Mouse (Mus musculus) adrenal gland, adult 2 months (tissue): ENCODE results near the gene Akr1c14. TPM values are rescaled to one million over a fixed set of nuclear protein-coding genes. Genes with fewer than 3 reads are reported as not detected.
"Not testable (repeated sequence)": the region's sequence is repeated elsewhere in the genome, so short reads cannot be mapped to it uniquely, and the experiment has no call there.

ENCODE experiments used
- DNase-seq: peaks from one replicate; pipeline ENCODE4 v3.0.0; 2021
- long read RNA-seq: library from polyadenylated mRNA; stranded (forward); transcript quantifications from one replicate; pipeline ENCODE4 v2.0.0, GENCODE M21; 2021
- polyA plus RNA-seq: library from polyadenylated mRNA; depleted of rRNA; stranded (reverse); fragments of >200 nt; gene quantifications from 2 replicates; pipeline ENCODE4 v1.2.3, GENCODE M21; 2012; rRNA removed
- total RNA-seq, 2 experiments: library from RNA; stranded (reverse); gene quantifications; 2 replicates each; pipeline ENCODE4 v1.2.3; 2021

The Akr1c14 gene
- total RNA-seq (1 to 10 TPM in 1 of 2 experiments, under 1 TPM in 1; 0.69 to 2.4 TPM), polyA plus RNA-seq (0.04 and 0.07 TPM in 2 replicates)
- long read RNA-seq, result 0 reads

DNA sequence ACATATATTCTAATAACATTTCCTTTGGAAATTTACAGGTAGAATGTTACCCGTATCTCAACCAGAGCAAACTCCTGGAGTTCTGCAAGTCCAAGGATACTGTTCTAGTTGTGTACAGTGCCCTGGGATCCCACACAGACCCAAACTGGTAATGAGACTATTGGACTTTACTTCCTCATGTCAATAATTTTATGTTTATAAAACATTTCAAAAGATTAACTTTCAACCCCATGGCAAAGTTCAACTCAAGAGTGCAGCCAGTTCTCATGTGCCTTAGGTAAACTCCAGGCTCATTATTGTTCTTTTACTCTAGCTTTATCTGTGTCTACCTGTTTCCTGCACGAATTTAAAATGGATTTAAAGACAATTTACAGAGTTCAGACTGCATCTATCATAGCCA is at the start of gene Akr1c14:
TSS of gene Akr1c14 (plus strand) at position 293 of the 400 bp plus-strand sequence.
- no peak for DNase-seq

DNA sequence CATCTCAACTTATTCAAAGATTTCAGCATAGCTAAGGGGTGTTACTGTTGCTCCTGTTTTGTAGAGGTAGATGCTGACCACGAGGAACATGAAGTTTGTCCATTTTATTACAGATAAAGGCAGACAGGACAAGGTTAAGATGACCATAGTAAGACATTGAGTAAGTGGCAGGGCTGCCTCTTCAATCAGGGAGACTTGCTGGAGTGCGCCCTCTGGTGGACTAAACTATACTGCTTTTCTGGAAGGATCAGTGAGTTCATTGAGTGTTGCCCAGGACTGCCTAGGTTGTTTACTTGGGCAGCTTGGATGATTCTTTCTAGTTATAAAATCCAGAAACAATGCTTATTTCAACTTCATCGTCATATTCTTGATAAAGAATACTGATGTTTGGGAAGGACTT is 47.1 kb upstream of the Akr1c14 start:
- DNase-seq, result peak; percentile 78

DNA sequence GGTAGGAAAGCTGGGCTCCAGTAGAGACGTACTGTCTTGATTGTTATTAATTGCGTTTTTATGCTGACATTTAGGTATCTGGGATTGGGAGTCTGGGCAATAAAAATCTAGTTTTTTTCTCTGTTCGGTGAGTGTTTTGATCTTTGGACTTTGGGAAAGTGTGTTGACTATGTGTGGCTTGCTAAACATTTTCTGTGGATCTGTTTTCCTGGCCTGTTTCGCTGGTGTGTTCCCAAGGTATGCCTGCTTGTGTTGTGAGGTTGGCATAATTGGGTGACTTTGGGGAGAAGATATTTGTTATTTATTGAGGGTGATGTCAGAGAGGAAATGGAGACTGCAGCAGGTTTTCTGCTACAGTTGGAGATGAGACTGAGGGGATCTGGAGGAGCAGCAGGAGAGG is 38.0 kb upstream of the Akr1c14 start:
- DNase-seq, result no peak

DNA sequence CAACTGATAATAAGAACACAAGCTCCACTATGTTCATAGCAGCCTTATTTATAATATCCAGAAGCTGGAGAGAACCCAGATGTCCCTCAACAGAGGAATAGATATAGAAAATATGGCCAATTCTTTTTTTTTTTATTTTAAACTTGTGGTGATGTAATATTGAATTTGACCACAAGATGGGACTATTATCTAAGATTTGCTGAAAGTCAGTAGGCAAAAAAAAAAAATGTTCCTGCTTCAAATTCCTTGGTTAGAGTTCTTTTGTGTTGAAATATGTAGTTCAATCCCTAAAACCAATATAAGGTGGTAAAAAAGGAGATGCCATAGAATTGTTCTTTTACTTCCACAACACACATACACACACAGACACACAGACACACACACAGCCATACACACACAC is 35.0 kb upstream of the Akr1c14 start:
- DNase-seq, result no peak

DNA sequence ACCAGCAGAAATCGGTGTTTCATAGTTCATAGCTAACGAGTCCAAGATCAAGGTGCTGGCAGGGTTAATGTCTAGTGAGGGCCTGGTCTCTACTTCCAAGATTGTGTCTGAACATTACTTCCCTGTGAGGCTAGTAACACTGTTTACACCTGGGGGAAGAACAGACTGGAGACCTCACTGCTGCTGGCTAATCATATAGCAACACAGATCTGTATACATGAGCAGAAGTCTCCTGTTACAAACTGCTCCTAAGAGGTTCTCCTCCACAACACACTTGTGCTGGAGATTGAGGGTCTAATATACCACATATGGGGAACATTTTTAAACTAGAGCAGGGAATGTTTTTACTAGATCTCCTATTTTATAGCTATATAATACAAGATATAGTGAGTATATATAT is 18.9 kb upstream of the Akr1c14 start:
- no peak for DNase-seq

DNA sequence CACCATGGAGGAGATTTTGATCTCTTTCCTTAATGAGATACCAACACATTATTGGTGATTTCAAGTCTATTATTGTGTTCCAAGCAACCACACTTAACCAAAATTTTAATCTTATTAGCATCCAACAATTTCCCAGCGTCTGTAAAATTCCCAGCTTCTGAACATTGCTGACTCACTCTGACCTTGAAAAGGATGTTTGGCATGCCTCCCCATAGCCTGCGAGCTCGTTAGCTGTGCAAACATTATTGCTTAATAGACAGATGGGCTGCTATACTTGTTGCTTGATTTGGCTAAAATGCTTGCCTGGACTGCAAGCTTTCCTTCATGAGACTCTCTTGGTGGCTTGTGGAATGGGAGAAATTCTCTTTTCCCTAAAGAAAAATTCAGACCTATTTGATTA is 16.3 kb upstream of the Akr1c14 start:
- peak; percentile 76 for DNase-seq

DNA sequence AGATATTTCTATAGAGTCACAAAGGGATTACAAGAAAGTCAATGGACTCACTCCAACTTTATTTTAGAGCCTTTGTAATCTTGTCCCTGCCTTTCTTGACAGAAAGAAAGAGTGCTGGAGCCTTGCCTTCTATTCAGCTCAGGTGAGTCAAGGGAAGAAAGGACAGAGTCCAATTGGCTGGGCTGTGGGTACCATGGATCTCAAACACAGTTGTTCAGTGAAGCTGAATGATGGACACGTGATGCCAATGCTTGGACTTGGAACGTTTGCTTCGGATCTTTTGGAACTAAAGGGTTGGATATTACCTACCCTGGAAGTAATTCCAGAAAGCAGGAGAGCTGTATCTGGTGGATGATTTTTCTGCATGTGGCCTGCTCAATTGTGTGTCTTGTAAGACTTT is 13.8 kb upstream of the Akr1c14 start:
- no peak for DNase-seq

DNA sequence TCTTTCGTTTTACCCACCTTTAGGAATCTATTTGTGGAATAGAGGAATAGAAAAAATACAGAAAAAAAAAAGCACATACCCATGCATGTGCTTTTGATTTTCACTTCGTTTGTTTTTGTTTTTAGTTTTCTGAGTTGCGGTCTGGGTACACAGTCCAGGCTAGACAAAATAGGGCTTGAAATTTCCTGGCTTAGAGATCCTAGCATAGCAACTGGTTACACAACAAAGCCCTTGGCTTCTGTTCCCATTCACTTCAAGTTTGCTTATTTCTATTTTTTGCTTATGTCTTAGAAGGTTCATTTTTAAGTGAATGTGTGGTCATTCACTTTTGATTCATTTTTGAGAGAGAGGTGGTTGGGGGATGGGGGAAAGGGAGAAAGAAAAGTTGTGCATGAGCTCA is 2.7 kb upstream of the Akr1c14 start:
- no peak for DNase-seq

DNA sequence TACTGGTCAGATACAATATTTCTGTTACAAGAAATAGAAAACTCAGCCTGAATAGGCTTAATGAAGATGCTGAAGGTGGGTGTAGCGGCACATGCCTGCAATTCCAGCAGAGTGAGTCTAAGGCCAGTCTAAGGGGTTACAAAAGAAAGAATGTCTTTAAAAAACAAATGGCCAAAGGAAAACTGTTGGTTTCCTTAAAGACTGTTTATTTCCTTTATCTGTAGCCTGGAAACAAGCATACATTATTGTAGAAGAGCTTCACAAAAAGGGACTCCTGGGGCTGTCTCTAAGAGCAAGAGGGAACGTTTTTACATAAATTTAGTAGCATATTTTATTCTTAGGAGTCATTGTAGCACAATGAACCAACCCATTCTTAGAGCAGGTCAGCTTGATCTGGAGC is 2.0 kb upstream of the Akr1c14 start:
- no peak for DNase-seq

DNA sequence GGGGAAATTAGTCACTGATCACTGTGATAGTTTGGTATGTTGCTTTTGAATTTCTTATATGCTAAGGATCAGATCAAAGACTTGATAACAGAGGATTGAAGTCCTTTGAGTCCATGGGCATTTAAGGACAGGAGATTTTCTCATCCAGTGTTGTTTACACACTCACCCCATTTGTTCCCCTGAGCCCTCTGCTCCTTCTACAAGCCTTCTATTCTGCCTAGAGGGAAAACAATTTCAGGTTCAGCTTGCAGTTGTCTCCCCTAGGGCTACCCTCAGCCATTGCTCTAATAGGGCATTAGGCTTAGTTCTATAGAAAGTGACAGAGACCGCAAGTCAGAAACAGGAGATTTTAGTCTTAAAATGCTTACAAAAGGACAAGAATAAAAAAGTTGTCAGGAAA is 585 bp upstream of the Akr1c14 start:
- DNase-seq, result no peak

DNA sequence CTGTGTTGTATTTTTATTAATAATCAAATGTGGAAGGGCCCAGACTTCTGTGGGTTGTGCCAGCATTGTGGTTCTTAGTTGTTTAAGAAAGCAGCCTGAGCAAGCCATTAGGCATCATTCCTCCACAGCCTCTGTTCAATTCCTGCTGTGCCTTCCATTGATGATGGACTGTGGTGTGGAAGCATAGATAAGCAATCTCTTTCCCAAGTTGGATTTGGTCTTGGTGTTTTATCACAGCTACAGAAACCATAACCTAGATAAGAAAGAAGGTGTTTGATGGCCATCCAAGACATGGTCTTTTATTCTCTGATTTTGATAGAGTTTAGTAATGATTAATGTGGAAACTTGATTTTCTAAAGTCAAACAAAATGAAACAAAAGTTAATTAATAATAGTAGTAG is 844 bp downstream of the Akr1c14 start:
- DNase-seq, result no peak

DNA sequence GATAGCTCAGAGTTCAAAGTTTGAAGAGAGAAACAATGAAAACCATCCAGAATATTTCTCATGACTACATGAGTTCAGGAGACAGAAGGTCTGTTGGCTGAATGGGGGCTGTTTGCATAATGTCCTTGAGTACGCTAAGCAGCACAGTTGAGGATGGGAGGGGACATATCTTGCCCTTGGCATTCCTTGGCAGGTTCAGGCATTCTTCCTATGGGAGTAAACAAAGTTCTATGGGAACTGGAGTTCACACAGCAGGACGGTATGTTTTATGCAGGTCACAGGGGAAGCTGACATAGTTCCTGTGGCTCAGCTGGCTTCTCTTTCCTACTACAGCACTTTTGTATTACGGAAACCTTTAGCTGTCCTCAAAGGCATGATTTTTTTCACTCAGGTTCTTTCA is 6.6 kb downstream of the Akr1c14 start:
- no peak for DNase-seq

DNA sequence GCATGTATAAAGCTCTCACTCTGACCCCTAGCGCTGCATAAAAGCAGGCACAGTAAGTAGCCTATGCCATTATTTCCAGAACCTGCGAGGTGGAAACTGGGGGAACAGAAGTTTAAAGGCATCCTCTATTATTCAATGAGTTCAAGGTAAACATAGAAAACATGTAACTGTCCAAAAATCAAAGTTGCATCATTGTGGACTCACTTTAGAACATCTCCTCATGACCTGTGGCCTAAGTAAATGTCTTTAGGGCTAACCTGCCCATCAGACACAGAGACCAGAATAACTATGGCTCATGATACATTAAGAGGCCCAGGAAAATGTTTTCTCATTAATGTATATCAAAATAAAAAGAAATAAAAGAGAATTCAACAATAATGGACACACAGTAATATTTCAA is 7.4 kb downstream of the Akr1c14 start:
- no peak for DNase-seq

DNA sequence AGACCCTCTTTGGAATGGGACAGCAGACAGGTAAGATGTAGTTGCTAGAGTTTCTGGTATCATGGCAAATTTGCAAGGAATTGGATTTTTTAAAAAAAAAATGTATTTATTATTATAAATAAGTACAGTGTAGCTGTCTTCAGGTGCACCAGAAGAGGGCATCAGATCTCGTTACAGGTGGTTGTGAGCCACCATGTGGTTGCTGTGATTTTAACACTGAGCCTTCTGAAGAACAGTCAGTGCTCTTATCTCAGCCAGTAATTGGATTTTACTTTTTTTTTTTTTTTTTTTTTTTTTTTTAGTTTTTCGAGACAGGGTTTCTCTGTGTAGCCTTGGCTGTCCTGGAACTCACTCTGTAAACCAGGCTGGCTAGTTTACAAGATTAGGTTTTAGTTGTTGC is 9.4 kb downstream of the Akr1c14 start:
- not testable (repeated sequence) for DNase-seq

DNA sequence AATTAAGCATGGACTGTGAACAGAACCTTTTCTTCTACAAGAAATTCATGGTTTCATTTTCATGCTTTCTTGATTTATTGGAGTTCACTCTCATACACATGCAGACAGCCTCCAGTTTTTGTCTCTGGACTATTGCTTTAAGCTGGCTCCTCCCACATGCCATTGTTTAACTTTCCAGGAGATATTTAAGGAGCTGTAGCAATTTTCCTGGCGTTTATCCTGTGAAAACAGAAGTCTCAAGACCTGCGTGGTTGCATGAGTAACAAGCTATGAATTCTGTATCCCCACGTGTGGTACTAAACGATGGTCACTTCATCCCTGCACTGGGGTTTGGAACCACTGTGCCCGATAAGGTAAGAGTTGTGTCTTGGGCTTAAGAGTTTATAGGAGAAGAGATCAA is 10.6 kb downstream of the Akr1c14 start:
- no peak for DNase-seq

DNA sequence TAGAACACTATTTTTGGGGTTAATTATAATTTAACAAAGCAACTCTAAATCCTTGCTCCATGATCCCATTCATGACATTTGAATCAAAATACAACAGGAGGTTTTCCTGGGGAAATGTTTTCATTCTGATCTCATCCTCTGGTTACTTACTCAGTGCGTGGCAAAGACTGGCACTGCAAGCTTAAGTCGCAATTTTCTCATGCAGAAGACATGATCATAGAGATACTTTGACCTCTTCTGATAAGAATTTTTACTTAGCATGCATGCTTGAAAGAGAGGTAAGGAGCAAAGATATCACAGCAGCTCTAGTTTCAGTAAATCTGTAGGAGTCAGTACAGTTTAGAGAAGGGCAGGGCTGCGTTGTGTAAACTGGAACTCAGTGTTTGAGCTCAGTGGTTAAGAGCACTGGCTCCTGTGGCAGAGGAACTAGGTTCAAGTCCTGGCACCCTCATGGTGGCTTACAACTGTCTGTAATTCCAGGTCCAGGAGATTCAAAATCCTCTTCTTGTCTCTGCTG is 11.5 kb downstream of the Akr1c14 start:
- DNase-seq, result no peak

DNA sequence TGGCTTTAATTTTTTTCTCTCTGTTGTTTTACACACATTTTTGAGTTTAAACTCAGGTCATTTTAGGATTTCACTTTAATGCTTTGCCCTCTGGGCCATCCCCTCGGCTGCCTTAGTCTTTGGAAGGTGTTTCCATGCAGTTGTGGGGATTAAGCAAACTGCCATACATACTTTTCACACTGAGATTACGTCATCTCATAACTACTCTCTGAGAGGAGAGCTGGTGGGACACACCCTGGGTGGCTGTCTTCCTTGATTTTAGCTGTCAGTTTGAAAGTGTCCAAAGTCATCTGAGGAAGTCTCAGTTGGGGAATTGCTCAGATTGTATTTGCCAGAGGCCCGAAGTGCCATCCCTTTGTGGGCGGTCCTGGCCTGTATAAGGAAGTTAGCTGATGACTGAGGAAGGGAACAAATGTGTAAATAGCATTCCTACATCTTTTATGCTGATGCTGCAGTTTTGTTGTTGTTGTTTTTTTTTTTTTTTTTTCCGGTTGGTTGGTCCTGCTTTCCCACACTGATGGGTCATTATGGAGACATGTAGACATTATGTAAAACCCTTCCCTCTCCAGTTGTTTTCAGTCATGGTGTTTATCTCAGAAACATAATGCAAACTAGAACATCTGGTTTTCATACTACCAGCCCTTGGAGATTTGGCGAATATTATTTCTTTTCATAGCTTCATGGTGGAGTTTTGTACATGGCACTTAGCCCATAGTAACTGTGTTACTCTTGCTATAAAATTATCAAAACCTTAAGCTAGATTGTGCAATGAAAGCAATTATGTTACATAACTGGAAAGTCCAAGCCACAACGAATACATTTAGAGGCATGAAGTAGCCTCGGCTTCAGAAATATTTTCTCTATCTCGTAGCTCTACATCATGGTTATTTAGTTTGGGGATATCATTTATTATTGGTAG is 28.0 kb downstream of the Akr1c14 start:
- no peak for DNase-seq

DNA sequence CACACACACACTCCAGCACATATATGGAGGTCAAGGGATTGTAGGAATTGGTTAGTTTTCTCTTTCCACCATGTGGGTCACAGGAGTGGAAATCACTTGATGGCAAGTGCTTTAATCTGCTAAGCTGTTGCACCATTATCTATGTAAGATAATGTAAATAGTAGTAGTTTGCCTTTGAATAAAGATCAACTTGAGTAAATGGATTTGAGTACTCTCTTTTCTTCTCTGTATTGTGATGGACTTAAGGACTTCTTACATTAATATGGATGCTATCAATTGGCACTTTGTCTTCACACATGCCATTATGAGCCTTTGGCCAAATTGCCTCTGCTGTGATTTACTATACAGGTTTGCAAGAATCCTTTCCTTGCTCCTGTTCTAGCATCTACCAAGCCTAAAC is 31.1 kb downstream of the Akr1c14 start:
- no peak for DNase-seq

DNA sequence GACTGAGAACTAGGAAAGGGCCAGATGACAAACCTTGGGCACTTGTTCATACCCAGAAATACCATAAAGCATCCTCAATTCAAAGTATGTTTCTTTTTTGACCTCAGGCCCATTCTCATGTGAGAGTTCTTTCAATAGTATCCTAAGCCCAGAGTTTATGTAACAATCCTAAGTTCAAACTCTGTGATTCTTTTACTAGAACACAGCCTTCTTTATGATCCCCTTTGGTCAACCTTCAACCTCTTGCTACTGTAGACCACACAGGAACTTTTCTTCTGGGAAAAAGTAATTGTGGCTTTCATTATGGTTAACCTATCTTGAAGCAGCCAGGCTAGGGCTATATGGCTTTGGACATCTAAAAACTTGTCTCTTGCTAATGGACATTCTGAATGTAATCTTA is 52.9 kb downstream of the Akr1c14 start:
- no peak for DNase-seq

DNA sequence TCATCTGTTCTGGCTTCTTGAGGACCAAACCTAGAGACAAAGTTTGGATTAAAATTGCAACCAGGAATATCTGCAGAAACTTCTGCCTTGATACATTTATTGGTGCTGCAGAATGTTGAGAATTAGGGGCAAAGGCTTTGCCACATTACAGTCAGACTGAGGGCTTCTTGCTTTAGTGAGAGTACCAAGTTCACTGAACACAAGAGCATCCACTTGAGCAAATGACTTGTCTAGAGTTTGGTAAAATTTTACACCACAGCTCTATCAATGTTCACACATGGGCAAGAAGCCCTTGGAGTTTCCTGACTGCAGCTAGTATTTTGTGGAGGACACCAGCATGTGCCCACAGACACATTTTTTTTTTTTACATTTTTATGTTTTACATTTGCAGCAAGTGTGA is 53.9 kb downstream of the Akr1c14 start:
- no peak for DNase-seq

DNA sequence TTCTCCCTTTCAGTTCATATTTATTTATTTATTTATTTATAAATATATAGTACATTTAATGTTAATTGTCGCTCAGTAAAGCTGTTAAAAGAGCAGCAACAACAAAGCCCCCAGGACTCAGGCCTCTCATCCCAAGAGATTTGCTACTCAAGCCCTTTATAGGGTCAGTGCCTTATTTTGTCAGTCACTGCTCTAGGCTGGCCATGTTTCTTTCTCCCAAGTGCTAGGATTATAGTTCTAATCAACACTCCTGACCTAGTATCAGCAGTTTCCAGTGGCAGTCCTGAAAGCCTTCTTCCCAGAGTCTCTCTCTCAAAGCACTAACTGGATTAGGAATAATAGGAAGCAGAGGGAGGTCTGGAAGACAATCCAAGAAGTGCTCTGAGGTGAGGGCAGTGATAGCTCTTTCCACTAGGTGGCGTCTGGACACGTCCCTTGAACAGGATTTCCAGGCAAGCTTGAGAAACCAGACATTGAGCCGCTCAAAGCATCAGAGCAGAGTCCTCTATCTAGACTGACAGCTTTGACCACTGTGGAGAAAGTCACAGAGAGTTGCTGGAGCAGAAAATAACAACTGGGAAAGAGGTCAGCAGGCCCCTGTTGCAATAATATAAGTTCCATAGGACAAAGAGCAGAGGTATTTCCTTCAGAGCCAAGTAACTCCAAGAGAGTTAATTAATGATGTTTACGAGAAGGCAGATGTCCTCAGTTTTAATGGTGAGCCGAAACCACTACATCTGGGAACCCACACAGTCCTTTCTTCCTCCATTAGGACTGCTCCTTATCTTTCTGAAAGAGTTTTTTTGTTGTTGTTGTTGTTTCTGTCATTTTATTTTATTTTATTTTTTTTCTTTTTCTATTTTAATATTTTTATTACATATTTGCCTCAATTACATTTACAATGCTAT is 61.7 kb downstream of the Akr1c14 start:
- DNase-seq, result peak; percentile 52

DNA sequence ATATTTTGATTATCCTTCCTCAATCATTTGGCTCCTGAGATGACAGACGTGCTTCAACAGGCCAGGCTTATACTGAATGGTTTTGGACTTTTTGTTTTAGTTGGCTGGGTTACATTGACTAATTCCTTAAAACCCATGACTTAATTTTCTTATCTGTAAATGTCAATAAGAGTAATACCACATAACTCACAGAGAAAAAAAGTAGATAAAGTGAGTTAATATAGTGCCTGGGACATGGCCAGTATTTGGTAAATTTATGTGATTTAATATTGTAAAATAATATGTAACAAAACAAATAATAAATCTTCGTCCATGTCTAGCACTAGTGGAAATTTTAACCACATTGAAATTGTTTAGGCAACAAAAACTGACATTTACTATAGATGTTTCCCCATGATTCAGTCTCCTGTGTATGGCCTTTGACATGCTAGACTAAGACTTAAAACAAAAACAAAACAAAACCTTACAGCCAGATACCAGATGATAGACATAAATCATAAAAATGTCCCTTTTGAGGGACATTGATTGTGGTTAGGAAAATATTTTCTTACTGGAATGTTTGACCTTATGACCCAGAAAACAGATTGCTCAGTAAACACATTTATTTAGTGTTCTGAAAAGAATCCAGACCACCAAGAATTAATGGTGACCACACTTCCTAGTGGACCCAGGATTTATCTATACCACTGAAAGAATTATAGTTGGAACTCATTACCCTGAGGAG is 70.5 kb downstream of the Akr1c14 start:
- no peak for DNase-seq
